Mouse (Mus musculus) midbrain, embryonic 11.5 days (tissue): ENCODE results near the gene Cdk12. TPM values are rescaled to one million over a fixed set of nuclear protein-coding genes. Genes with fewer than 3 reads are reported as not detected.

Source experiments
- ATAC-seq: fragments of 200-750 bp; cut with Nextera tagmentation; 2 replicates; pipeline ENCODE4 v1.8.0; 2017; ENCODE audit warnings: moderate TSS enrichment, moderate library complexity; ENCODE audit not compliant: low FRiP score
- DNase-seq: peaks from one replicate; pipeline ENCODE4 v3.0.0; 2015; ENCODE audit warnings: low spot score; ENCODE audit errors: missing footprints
- H3K27ac ChIP-seq: fragments of 300-500 bp; sonication (generic); 2 replicates; pipeline ENCODE4 v1.5.1; 2014; ENCODE audit warnings: low read depth, low read length
- H3K27me3 ChIP-seq: fragments of 300-500 bp; sonication (generic); 2 replicates; pipeline ENCODE4 v1.6.1; 2014; ENCODE audit warnings: mild to moderate bottlenecking, low read length, moderate library complexity, mixed read lengths; ENCODE audit not compliant: control insufficient read depth, insufficient read depth
- H3K36me3 ChIP-seq: fragments of 300-500 bp; sonication (generic); 2 replicates; pipeline ENCODE4 v1.6.1; 2014; ENCODE audit warnings: mild to moderate bottlenecking, low read length, moderate library complexity, mixed read lengths; ENCODE audit not compliant: control insufficient read depth, insufficient read depth
- H3K4me1 ChIP-seq: fragments of 300-500 bp; sonication (generic); 2 replicates; pipeline ENCODE4 v1.6.1; 2014; ENCODE audit warnings: low read length; ENCODE audit not compliant: control insufficient read depth, insufficient read depth
- H3K4me2 ChIP-seq: fragments of 300-500 bp; sonication (generic); 2 replicates; pipeline ENCODE4 v1.6.1; 2014; ENCODE audit warnings: mild to moderate bottlenecking, moderate library complexity
- H3K4me3 ChIP-seq: fragments of 300-500 bp; sonication (generic); 2 replicates; pipeline ENCODE4 v1.5.1; 2014; ENCODE audit warnings: low read depth, low read length
- H3K9ac ChIP-seq: fragments of 300-500 bp; sonication (generic); 2 replicates; pipeline ENCODE4 v1.6.1; 2014; ENCODE audit warnings: low read length
- H3K9me3 ChIP-seq: fragments of 300-500 bp; sonication (generic); 2 replicates; pipeline ENCODE4 v1.6.1; 2016; ENCODE audit warnings: low read length; ENCODE audit not compliant: control insufficient read depth
- WGBS: fragments of 180-500 bp; shearing (Covaris S2); extraction: QIAGEN DNeasy Blood & Tissue Kit; methylation state at CpG from one replicate; pipeline ENCODE4 v1.1.7; 2014; 5-methylcytosine and 5-hydroxymethylcytosine counted together
- microRNA-seq: library from miRNA; unstranded; fragments of <30 nt; microRNA quantifications from one replicate; pipeline ENCODE4, GENCODE M21; 2017
- polyA plus RNA-seq: library from polyadenylated mRNA; unstranded; fragments of >200 nt; fragmentation: Nextera tagmentation; extraction: Ambion mirVana; gene quantifications from 2 replicates; pipeline ENCODE4 v1.2.1, GENCODE M21; 2014

Gene Cdk12
- polyA plus RNA-seq, 1 experiment from 2014 or later: 12.1 TPM

- DNase-seq: peak; percentile 93
- H3K9ac ChIP-seq: no peak overlapping the region
- H3K27ac ChIP-seq: no peak overlapping the region
- H3K9me3 ChIP-seq: no peaks in the 10 kb centered on the region
- peaks cover 97% of the 10 kb centered on the region for H3K27me3 ChIP-seq
- H3K4me3 ChIP-seq: no peak overlapping the region
- WGBS: 0% methylated on average over 9 of the region's 9 CpGs
- H3K4me2 ChIP-seq: no peak overlapping the region
- no peak for ATAC-seq
- no peaks in the 10 kb centered on the region for H3K36me3 ChIP-seq
- peaks cover 13% of the 10 kb centered on the region for H3K4me1 ChIP-seq
Observed at GRCm38 (mm10) chr11:98323933-98324332, 121.1 kb downstream of the Cdk12 start.

GRCm38 (mm10) chr11:98325191-98325820, 122.4 kb downstream of the Cdk12 start:
- WGBS: 5% methylated on average over 14 of the region's 14 CpGs
- ATAC-seq (no peak), DNase-seq (no peak)
- Histone ChIP-seq H3K4me1 (peaks cover 16% of the 10 kb centered on the region), H3K4me3 (no peak overlapping the region), H3K9me3 (no peaks in the 10 kb centered on the region), H3K27me3 (peaks cover 98% of the 10 kb centered on the region), H3K36me3 (no peaks in the 10 kb centered on the region), H3K27ac (no peak overlapping the region), H3K9ac (no peak overlapping the region), H3K4me2 (no peak overlapping the region)

- whole genome bisulfite sequencing: 4% methylated on average over 18 of the region's 22 CpGs
- Histone ChIP-seq H3K4me1 (peaks cover 16% of the 10 kb centered on the region), H3K9me3 (no peaks in the 10 kb centered on the region), H3K27ac (no peak overlapping the region), H3K4me3 (no peak overlapping the region), H3K9ac (no peak overlapping the region), H3K27me3 (peaks cover 99% of the 10 kb centered on the region), H3K36me3 (no peaks in the 10 kb centered on the region), H3K4me2 (no peak overlapping the region)
- DNase-seq: peak; percentile 89
- no peak; the same call in 1 of the 2 replicates for ATAC-seq
Observed at GRCm38 (mm10) chr11:98325821-98326218, 123.0 kb downstream of the Cdk12 start.

GRCm38 (mm10) chr11:98326741-98327135, 123.9 kb downstream of the Cdk12 start:
- WGBS: under 1% methylated on average over 18 of the region's 19 CpGs
- DNase-seq: peak; percentile 89
- Histone ChIP-seq H3K4me3 (no peak overlapping the region), H3K4me1 (peaks cover 16% of the 10 kb centered on the region), H3K9me3 (no peaks in the 10 kb centered on the region), H3K9ac (no peak overlapping the region), H3K36me3 (no peaks in the 10 kb centered on the region), H3K27ac (no peak overlapping the region), H3K27me3 (peaks cover 99% of the 10 kb centered on the region), H3K4me2 (no peak overlapping the region)
- no peak for ATAC-seq

- DNase-seq (peak; percentile 96), ATAC-seq (no peak)
- under 1% methylated on average over 95 of the region's 97 CpGs for WGBS
- H3K4me3 ChIP-seq: peak overlapping the region; percentile 22
- H3K9me3 ChIP-seq: no peaks in the 10 kb centered on the region
- H3K9ac ChIP-seq: 0 out of 2 replicates have a peak overlapping the region, but pooled peaks have one; percentile 9
- H3K4me2 ChIP-seq: peak overlapping the region; percentile 29
- peaks cover 16% of the 10 kb centered on the region for H3K4me1 ChIP-seq
- no peak overlapping the region for H3K27ac ChIP-seq
- H3K27me3 ChIP-seq: peaks cover 99% of the 10 kb centered on the region
- no peaks in the 10 kb centered on the region for H3K36me3 ChIP-seq
Observed at GRCm38 (mm10) chr11:98327136-98328030, 124.5 kb downstream of the Cdk12 start.

GRCm38 (mm10) chr11:98328031-98328370, 125.1 kb downstream of the Cdk12 start:
- Histone ChIP-seq H3K4me1 (peaks cover 16% of the 10 kb centered on the region), H3K27ac (no peak overlapping the region), H3K27me3 (peaks cover 97% of the 10 kb centered on the region), H3K36me3 (no peaks in the 10 kb centered on the region), H3K4me2 (peak overlapping the region; percentile 29), H3K9me3 (no peaks in the 10 kb centered on the region), H3K4me3 (peak overlapping the region; percentile 22), H3K9ac (no peak overlapping the region)
- ATAC-seq (no peak), DNase-seq (peak; percentile 94)
- WGBS: under 1% methylated on average over 33 of the region's 35 CpGs

Small RNAs within 50 kb of the gene (microRNA-seq; reads per million reads assigned to microRNA genes)
- not detected for gene Gm27399
- gene Mir5119: not detected

Other genes with a start within 250 kb of the Cdk12 start
- gene Plxdc1, start 216.6 kb upstream of the Cdk12 start, polyA plus RNA-seq: 0.14 TPM in 1 of 2 replicates, not detected in the other
- gene Arl5c, start 206.9 kb upstream of the Cdk12 start, polyA plus RNA-seq: 6.7 and 8.9 TPM in 2 replicates
- gene Cacnb1, start 180.0 kb upstream of the Cdk12 start, polyA plus RNA-seq: 9.7 and 10.3 TPM in 2 replicates
- 945 and 991 TPM in 2 replicates for gene Rpl19, start 176.3 kb upstream of the Cdk12 start, polyA plus RNA-seq
- gene Stac2, start 149.6 kb upstream of the Cdk12 start, polyA plus RNA-seq: 0.37 and 0.47 TPM in 2 replicates
- gene Fbxl20, start 52.7 kb upstream of the Cdk12 start, polyA plus RNA-seq: 23.4 and 24.9 TPM in 2 replicates
- 78.4 and 80.5 TPM in 2 replicates for gene Med1, start 9.8 kb upstream of the Cdk12 start, polyA plus RNA-seq
- 0.15 and 0.17 TPM in 2 replicates for gene Neurod2, start 126.6 kb downstream of the Cdk12 start, polyA plus RNA-seq
- gene Ppp1r1b, start 145.3 kb downstream of the Cdk12 start, polyA plus RNA-seq: 0.78 and 0.91 TPM in 2 replicates
- gene Stard3, start 155.3 kb downstream of the Cdk12 start, polyA plus RNA-seq: 39.7 and 41.5 TPM in 2 replicates
- gene Tcap, start 180.8 kb downstream of the Cdk12 start, polyA plus RNA-seq: not detected in 2 replicates
- not detected in 2 replicates for gene Pnmt, start 183.4 kb downstream of the Cdk12 start, polyA plus RNA-seq
- 5.6 and 5.7 TPM in 2 replicates for gene Pgap3, start 197.4 kb downstream of the Cdk12 start, polyA plus RNA-seq
- gene Erbb2, start 209.4 kb downstream of the Cdk12 start, polyA plus RNA-seq: 14.8 TPM in 2 replicates
- 145 and 158 TPM in 2 replicates for gene Mien1, start 235.9 kb downstream of the Cdk12 start, polyA plus RNA-seq
- gene Grb7, start 243.3 kb downstream of the Cdk12 start, polyA plus RNA-seq: 0.60 and 1.0 TPM in 2 replicates